Mouse (Mus musculus) neural tube, embryonic 10.5 days (tissue): Measurements from ENCODE around the gene Card10.
A peak's percentile ranks its signal among the peaks of the same experiment; 100 is the strongest.
"Not testable (repeated sequence)": the region's sequence is repeated elsewhere in the genome, so short reads cannot be mapped to it uniquely, and the experiment has no call there.

Experiments used
- DNase-seq: peaks from one replicate; pipeline ENCODE4 v3.0.0-alpha.2; 2017; ENCODE audit warnings: low spot score; ENCODE audit errors: extremely low spot score

Gene Card10

GRCm38 (mm10) chr15:78802776-78803391 is at the start of gene Card10:
Gene Card10 (minus strand): TSS chr15:78803042.
- peak; percentile 62 for DNase-seq

- DNase-seq = peak; percentile 95
These were observed 48.8 kb upstream of the Card10 start for GRCm38 (mm10) chr15:78851505-78852153.

DNA sequence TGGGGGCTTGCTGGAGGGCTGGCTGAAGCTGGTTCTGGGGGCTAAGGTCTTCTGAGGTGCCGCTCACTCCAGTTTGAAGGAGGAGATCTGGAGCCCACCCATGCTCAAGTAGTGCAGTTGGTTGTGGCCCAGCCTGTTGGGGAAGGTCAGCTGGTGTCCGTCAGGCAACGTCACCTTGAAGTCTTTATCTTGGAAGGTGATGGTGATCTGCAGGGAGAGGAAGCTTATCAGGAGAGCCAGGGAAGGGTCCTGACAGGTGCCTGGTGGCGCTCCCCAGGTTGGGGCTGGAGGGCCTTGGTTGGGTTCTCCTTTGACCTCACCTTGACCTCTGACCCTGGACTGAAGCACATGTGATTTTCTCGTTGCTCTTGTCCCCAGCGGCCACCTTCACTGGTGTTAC is 48.1 kb upstream of the Card10 start:
- no peak for DNase-seq

GRCm38 (mm10) chr15:78850059-78850824 is 47.4 kb upstream of the Card10 start:
- no peak for DNase-seq

DNA sequence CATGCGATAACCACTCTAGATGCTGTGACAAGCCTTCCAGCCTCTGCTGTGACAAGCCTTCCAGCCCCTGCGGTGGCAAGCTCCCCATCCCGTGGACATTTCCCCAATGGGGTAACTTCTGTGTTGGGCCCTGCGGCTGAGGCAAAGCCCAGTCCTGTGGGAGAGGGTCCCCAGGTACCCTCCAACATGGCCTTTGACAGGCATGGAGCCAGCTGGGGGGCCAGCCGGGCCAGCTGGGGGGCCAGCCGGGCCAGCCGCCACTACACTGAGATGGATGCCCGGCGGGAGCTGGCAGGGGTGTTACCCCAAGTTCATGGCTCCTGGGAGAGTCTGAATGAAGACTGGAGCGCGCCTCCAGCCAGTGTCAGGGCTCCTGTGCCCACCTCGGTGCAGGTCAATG is 46.6 kb upstream of the Card10 start:
- DNase-seq = no peak

DNA sequence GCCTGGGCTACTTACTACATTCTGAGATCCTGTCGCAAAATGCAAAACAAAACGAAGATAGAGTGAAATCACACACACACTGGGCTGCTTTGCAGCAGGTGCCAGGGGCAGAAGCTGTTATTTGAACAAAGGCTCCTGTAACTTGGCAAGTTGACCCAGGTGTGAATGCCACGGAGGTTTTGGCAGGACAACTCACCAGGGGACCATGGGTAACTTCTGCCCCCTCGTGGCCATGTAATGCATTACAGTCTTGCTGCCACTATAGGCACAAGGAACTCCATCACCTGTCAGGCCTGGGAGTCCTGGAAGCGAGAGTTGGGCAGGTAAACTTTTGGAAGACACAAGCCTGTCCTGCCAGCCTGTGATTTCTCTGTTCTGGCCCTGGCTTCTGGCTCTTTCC is 45.6 kb upstream of the Card10 start:
- peak; percentile 86 for DNase-seq

- DNase-seq = not testable (repeated sequence)
These were observed 44.0 kb upstream of the Card10 start for GRCm38 (mm10) chr15:78846805-78847204.

- no peak for DNase-seq
These were observed 43.5 kb upstream of the Card10 start for GRCm38 (mm10) chr15:78846352-78846751.

- DNase-seq = no peak
These were observed 43.0 kb upstream of the Card10 start for GRCm38 (mm10) chr15:78845867-78846266.

DNA sequence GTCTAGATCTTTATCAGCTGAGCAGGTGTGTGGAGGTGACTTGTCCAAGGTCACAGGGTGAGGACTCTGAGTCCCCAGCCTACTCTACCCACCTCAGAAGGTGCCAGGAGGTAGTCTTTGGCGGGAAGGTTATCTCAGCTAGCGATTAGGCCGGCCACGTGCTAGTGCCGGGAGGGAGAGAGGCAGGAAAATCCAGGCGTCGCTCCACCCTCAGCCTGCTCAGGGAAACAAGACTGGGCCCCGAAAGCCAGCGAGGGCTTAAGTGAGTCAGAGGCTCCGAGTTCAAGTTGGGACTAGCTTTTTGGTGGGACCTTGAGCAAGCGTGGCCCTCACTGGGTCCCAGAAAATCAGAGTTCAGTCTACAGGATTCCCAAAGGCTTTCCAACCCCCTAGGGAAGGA is 42.5 kb upstream of the Card10 start:
- no peak for DNase-seq

DNA sequence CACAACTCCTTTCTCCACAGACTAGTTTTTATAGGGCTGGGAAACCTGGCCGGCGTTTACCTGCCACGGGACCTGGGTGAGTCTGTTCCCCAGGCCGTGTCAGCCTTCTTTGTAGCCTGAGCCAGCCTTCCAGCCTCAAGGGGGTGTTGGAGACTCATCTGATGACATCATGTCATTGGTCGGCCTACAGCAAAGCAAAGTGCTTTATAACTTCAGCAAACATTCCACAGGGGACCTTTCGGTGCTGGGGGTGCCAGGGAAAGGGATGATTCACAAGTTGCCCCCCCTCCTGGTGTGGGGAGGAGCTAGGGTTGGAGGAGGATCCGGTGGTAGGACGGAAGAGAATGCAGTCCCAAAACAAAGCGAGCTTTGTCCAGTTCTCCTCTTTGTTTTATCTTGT is 41.9 kb upstream of the Card10 start:
- no peak for DNase-seq

GRCm38 (mm10) chr15:78843581-78844469 is 41.0 kb upstream of the Card10 start:
- DNase-seq = no peak

GRCm38 (mm10) chr15:78842371-78843163 is 39.7 kb upstream of the Card10 start, which contains the start of gene Cdc42ep1:
Gene Cdc42ep1 (plus strand): TSS chr15:78842624.
- DNase-seq = peak; percentile 72

DNA sequence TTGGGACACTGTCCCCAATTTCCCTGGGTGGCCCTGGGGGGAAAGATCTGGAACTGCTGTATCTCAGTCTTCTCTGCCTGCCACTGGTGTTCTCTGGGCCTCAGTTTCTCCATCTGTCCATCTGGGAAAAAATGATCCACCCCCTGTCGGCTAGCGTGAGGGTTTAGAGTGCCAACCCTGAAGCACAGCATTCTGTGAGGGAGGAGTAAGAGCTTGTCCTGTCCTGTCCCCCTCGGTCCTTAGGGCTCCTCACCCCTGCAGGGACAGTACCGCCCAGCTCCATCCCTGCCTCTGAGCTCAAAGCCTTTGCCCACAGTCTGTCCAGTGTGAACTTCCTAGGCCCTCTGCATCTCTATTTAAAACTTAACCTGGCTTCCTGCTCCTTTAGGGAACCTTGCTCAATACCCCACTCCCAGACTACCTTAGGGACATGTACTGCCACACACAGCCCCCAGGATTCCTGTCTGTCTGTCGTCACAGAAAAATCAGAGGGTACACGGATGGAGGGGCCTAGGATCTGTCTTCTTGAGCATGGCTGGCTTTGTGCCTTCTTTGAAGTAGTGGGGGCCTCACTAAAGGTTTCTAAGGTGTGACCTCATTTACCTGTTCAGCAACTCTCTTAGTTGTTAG is 38.4 kb upstream of the Card10 start:
- DNase-seq = no peak

GRCm38 (mm10) chr15:78840751-78841150 is 37.9 kb upstream of the Card10 start:
- no peak for DNase-seq

GRCm38 (mm10) chr15:78840241-78840640 is 37.4 kb upstream of the Card10 start:
- DNase-seq = no peak

DNA sequence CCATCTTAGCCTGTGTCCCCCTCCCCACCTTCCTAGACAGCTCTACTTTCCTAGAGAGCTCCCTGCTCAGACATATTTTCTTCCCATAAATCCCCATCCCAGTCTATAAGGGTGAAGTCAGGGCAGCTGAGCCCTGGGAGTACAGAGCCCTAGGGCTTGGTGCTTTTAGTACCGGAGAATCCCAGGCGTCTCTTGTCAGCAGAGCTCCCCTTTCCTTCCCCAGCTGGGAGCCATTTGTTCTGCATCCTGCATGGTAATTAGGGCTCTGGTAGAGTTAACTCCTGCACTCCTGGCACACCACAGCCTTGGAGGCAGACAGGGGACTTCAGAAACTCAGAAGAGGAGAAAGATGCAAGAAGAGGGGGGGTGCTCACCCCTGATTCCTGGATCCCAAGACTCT is 36.9 kb upstream of the Card10 start:
- no peak for DNase-seq

GRCm38 (mm10) chr15:78836086-78836621 is 33.3 kb upstream of the Card10 start:
- no peak for DNase-seq

DNA sequence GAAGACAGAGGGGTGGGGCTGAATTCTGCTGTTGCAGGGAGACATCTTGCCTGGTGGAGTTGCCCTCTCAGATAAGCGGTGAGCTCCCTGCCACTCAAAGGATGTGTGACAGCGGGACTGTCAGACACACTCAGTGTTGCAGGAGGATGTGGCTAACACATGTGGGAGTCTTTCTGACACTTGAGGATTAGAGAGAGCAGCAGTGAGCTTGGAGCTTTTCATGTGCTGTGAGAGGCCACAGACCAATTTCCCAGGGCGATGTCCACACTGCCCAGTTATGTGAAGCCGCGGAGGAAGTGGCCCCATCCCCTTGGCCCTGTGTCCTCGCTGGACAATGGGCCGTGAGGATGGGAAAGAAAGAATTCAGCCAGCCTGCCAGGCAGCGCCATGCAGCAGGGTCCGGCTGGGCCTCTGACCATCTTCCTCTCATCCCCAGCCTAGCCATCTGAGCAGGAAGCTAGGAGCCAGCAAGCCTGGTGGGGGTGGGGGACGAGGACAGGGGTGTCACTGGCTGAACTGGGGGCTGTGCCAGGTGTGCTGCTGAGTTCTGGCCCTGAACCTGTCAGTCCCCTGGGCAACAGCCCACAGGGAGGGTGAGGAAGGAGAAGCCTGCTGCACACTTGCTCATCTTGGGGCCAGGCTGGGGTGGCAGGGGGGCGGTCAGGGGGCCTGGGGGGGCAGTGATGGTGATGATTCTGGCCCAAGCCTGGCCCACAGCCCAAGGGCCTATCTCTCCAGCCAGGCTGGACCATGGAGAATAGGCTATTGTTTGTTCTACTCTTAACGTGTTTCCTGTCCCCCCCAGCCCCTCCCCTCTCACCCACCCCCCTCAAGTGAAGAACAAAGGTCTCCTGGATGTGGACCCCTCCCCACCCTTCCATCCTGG is 32.6 kb upstream of the Card10 start:
- no peak for DNase-seq
